Mouse (Mus musculus) midbrain, embryonic 14.5 days (tissue): ENCODE data around the gene Ppp2r5c. TPM values are rescaled to one million over a fixed set of nuclear protein-coding genes. Genes with fewer than 3 reads are reported as not detected.

Source experiments
- ATAC-seq: fragments of 200-750 bp; cut with Nextera tagmentation; 2 replicates; pipeline ENCODE4 v1.8.0; 2017; ENCODE audit warnings: moderate number of reproducible peaks, moderate library complexity; ENCODE audit not compliant: low FRiP score, low TSS enrichment
- DNase-seq: peaks from one replicate; pipeline ENCODE4 v3.0.0-alpha.2; 2015
- H3K27ac ChIP-seq: fragments of 300-500 bp; sonication (generic); replicated peaks from 2 replicates; pipeline ENCODE4 v1.5.1; 2014; ENCODE audit warnings: mild to moderate bottlenecking, low read depth, low read length, moderate library complexity
- H3K27me3 ChIP-seq: fragments of 300-500 bp; sonication (generic); 2 replicates; pipeline ENCODE4 v1.6.1; 2014; ENCODE audit warnings: low read length, control low read depth, mixed read lengths; ENCODE audit not compliant: control insufficient read depth, insufficient read depth
- H3K36me3 ChIP-seq: fragments of 300-500 bp; sonication (generic); 2 replicates; pipeline ENCODE4 v1.6.1; 2014; ENCODE audit warnings: low read length, control low read depth; ENCODE audit not compliant: control insufficient read depth, insufficient read depth
- H3K4me1 ChIP-seq: fragments of 300-500 bp; sonication (generic); 2 replicates; pipeline ENCODE4 v1.6.1; 2014; ENCODE audit warnings: mild to moderate bottlenecking, antibody characterized with exemption, low read length, control low read depth; ENCODE audit not compliant: control insufficient read depth, insufficient read depth
- H3K4me2 ChIP-seq: fragments of 300-500 bp; sonication (generic); 2 replicates; pipeline ENCODE4 v1.6.1; 2014; ENCODE audit warnings: mild to moderate bottlenecking, low read length, moderate library complexity
- H3K4me3 ChIP-seq: fragments of 300-500 bp; sonication (generic); replicated peaks from 2 replicates; pipeline ENCODE4 v1.5.1; 2014; ENCODE audit warnings: low read depth, low read length
- H3K9ac ChIP-seq: fragments of 300-500 bp; sonication (generic); replicated peaks from 2 replicates; pipeline ENCODE4 v1.6.1; 2014; ENCODE audit warnings: mild to moderate bottlenecking, low read length, moderate library complexity
- H3K9me3 ChIP-seq: fragments of 300-500 bp; sonication (generic); 2 replicates; pipeline ENCODE4 v1.6.1; 2016; ENCODE audit warnings: low read length, control low read depth, mixed read lengths; ENCODE audit not compliant: control insufficient read depth
- WGBS: fragments of 180-500 bp; shearing (Covaris S2); extraction: QIAGEN DNeasy Blood & Tissue Kit; methylation state at CpG from one replicate; pipeline ENCODE4 v1.1.7; 2014; 5-methylcytosine and 5-hydroxymethylcytosine counted together
- polyA plus RNA-seq: library from polyadenylated mRNA; unstranded; fragments of >200 nt; fragmentation: Nextera tagmentation; extraction: Ambion mirVana; gene quantifications from 2 replicates; pipeline ENCODE4 v1.2.1, GENCODE M21; 2014

The Ppp2r5c gene
- polyA plus RNA-seq, 1 experiment from 2014 or later = 158 TPM

DNA sequence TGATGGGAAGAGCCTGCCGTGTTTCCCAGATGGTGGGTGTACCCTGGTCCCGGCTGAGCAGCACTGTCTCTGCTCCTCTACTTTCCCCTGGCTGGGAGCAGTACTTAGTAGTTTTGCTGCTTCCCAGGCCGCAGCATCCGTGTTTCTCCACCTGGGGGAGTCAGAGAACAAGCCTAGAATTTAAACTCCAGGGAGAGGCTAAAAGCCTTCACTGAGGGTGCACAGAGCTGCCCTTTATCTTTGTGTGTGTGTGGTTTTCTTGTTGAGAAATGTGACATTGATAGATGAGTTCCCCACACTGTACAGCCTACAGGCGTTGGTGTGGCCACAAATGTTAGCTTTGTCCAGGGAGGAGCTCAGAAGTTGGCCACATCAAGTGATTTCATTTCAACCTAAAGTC is 7.3 kb downstream of the Ppp2r5c start:
- Histone ChIP-seq H3K4me2 (no peak overlapping the region), H3K4me1 (no peaks in the 10 kb centered on the region), H3K27ac (no peak overlapping the region), H3K36me3 (peaks cover 18% of the 10 kb centered on the region; the same call in 1 of the 2 replicates), H3K9me3 (no peaks in the 10 kb centered on the region), H3K27me3 (no peaks in the 10 kb centered on the region), H3K4me3 (no peak overlapping the region), H3K9ac (no peak overlapping the region)
- no peak for ATAC-seq
- peak; percentile 71 for DNase-seq
- 16% methylated on average over 5 of the region's 5 CpGs for WGBS

- no peaks in the 10 kb centered on the region for H3K4me1 ChIP-seq
- 85% methylated on average over 7 of the region's 7 CpGs for WGBS
- no peak overlapping the region for H3K9ac ChIP-seq
- H3K9me3 ChIP-seq = no peaks in the 10 kb centered on the region
- no peak for ATAC-seq
- DNase-seq = no peak
- no peaks in the 10 kb centered on the region for H3K27me3 ChIP-seq
- no peak overlapping the region for H3K4me2 ChIP-seq
- no peak overlapping the region for H3K27ac ChIP-seq
- no peak overlapping the region for H3K4me3 ChIP-seq
- H3K36me3 ChIP-seq = 0 out of 2 replicates have a peak, but pooled peaks cover 7% of the 10 kb centered on the region
Observed at GRCm38 (mm10) chr12:110456024-110456423, 9.1 kb downstream of the Ppp2r5c start.

GRCm38 (mm10) chr12:110458667-110459066 is 11.7 kb downstream of the Ppp2r5c start:
- H3K9ac ChIP-seq = no peak overlapping the region
- no peak overlapping the region for H3K27ac ChIP-seq
- H3K36me3 ChIP-seq = no peaks in the 10 kb centered on the region
- DNase-seq (no peak), ATAC-seq (no peak)
- no peaks in the 10 kb centered on the region for H3K9me3 ChIP-seq
- WGBS = 92% methylated on average over 6 of the region's 6 CpGs
- H3K4me3 ChIP-seq = no peak overlapping the region
- no peak overlapping the region for H3K4me2 ChIP-seq
- H3K4me1 ChIP-seq = no peaks in the 10 kb centered on the region
- H3K27me3 ChIP-seq = no peaks in the 10 kb centered on the region

- no peak overlapping the region for H3K27ac ChIP-seq
- WGBS = 88% methylated on average over 18 of the region's 18 CpGs
- no peaks in the 10 kb centered on the region for H3K36me3 ChIP-seq
- ATAC-seq = no peak
- H3K4me1 ChIP-seq = no peaks in the 10 kb centered on the region
- no peak overlapping the region for H3K4me3 ChIP-seq
- H3K9ac ChIP-seq = no peak overlapping the region
- DNase-seq = no peak
- no peaks in the 10 kb centered on the region for H3K27me3 ChIP-seq
- H3K9me3 ChIP-seq = no peaks in the 10 kb centered on the region
- no peak overlapping the region for H3K4me2 ChIP-seq
Observed at GRCm38 (mm10) chr12:110460418-110461300, 13.7 kb downstream of the Ppp2r5c start.

GRCm38 (mm10) chr12:110463711-110464110 is 16.8 kb downstream of the Ppp2r5c start:
- H3K4me2 ChIP-seq = no peak overlapping the region
- H3K27me3 ChIP-seq = no peaks in the 10 kb centered on the region
- no peak overlapping the region for H3K27ac ChIP-seq
- no peak overlapping the region for H3K4me3 ChIP-seq
- H3K4me1 ChIP-seq = no peaks in the 10 kb centered on the region
- no peak for ATAC-seq
- H3K36me3 ChIP-seq = peaks cover 10% of the 10 kb centered on the region; the same call in 1 of the 2 replicates
- 82% methylated on average over 8 of the region's 8 CpGs for whole genome bisulfite sequencing
- DNase-seq = no peak
- no peaks in the 10 kb centered on the region for H3K9me3 ChIP-seq
- H3K9ac ChIP-seq = no peak overlapping the region

- no peak overlapping the region for H3K4me2 ChIP-seq
- no peak for ATAC-seq
- H3K9ac ChIP-seq = no peak overlapping the region
- H3K9me3 ChIP-seq = no peaks in the 10 kb centered on the region
- DNase-seq = no peak
- no peak overlapping the region for H3K27ac ChIP-seq
- peaks cover 8% of the 10 kb centered on the region; the same call in 1 of the 2 replicates for H3K36me3 ChIP-seq
- WGBS = 82% methylated on average over 3 of the region's 3 CpGs
- H3K4me1 ChIP-seq = no peaks in the 10 kb centered on the region
- H3K27me3 ChIP-seq = no peaks in the 10 kb centered on the region
- no peak overlapping the region for H3K4me3 ChIP-seq
Observed at GRCm38 (mm10) chr12:110471426-110471825, 24.5 kb downstream of the Ppp2r5c start.

DNA sequence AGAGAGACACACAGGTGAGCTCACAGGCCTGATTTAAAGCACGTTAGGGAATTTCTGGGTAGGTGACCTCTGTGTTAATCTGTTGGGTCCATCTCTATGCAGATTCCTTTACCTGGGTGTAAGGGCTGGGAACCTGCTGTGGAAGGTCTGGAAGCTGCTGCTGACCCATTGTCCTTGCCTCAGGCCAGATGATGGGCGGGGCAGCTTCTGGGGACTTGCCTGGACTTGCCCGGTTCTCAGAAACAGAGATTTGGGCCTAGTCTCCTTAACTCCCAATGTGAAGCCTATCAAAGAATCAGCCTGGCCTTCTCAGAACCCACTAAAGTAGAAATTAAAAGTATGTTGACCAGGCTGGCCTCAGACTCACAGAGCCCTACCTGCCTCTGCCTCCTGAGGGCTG is 25.3 kb downstream of the Ppp2r5c start:
- DNase-seq (no peak), ATAC-seq (no peak)
- Histone ChIP-seq H3K36me3 (peaks cover 3% of the 10 kb centered on the region; the same call in 1 of the 2 replicates), H3K4me2 (no peak overlapping the region), H3K4me1 (no peaks in the 10 kb centered on the region), H3K9me3 (no peaks in the 10 kb centered on the region), H3K27me3 (no peaks in the 10 kb centered on the region), H3K27ac (no peak overlapping the region), H3K9ac (no peak overlapping the region), H3K4me3 (no peak overlapping the region)
- WGBS = 77% methylated on average over 3 of the region's 3 CpGs

GRCm38 (mm10) chr12:110474497-110474896 is 27.6 kb downstream of the Ppp2r5c start:
- DNase-seq (no peak), ATAC-seq (no peak)
- no peak overlapping the region for H3K9ac ChIP-seq
- no peak overlapping the region for H3K4me2 ChIP-seq
- 82% methylated on average over 8 of the region's 8 CpGs for WGBS
- H3K27ac ChIP-seq = no peak overlapping the region
- no peaks in the 10 kb centered on the region for H3K4me1 ChIP-seq
- peaks cover 7% of the 10 kb centered on the region; the same call in 1 of the 2 replicates for H3K36me3 ChIP-seq
- no peak overlapping the region for H3K4me3 ChIP-seq
- no peaks in the 10 kb centered on the region for H3K27me3 ChIP-seq
- H3K9me3 ChIP-seq = no peaks in the 10 kb centered on the region

DNA sequence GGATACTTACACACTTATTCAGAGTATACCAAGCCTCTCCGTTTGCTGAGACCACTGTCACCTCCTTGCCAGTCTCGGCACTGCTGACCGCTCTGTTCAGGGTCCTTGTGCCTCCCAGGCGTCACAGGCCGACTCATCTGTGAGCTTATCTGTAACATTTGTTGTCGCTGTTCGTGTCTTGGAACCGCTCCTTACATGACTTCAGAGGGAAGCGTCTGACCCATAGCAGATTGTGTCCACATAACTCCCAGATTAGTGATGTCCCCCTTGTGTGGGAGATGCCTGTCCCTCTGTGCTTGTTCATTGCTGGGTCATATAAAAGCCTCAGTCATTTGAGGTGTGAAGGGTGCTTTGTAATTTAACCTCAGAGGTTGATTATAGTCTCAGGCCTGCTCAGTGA is 29.6 kb downstream of the Ppp2r5c start:
- ATAC-seq (no peak), DNase-seq (no peak)
- no peaks in the 10 kb centered on the region for H3K27me3 ChIP-seq
- H3K4me3 ChIP-seq = no peak overlapping the region
- peaks cover 4% of the 10 kb centered on the region; the same call in 1 of the 2 replicates for H3K36me3 ChIP-seq
- no peak overlapping the region for H3K4me2 ChIP-seq
- no peaks in the 10 kb centered on the region for H3K4me1 ChIP-seq
- 96% methylated on average over 9 of the region's 9 CpGs for WGBS
- no peaks in the 10 kb centered on the region for H3K9me3 ChIP-seq
- no peak overlapping the region for H3K9ac ChIP-seq
- no peak overlapping the region for H3K27ac ChIP-seq
